Mouse (Mus musculus): Measurements from ENCODE around the gene Arhgap10.

Gene Arhgap10

GRCm38 (mm10) chr8:77517301-77518200, at the start of gene Arhgap10:
TSS of gene Arhgap10 (minus strand) at chr8:77517953.
- DNase-seq = peak; percentile 89

GRCm38 (mm10) chr8:77561441-77561840, 43.7 kb upstream of the Arhgap10 start:
- DNase-seq = no peak

- no peak for DNase-seq
Measured at GRCm38 (mm10) chr8:77552491-77552890, 34.7 kb upstream of the Arhgap10 start.

GRCm38 (mm10) chr8:77549881-77550580, 32.3 kb upstream of the Arhgap10 start:
- DNase-seq = peak; percentile 75

- peak; percentile 95 for DNase-seq
Measured at GRCm38 (mm10) chr8:77549121-77549706, 31.5 kb upstream of the Arhgap10 start, which contains the start of gene Prmt9. TSS of gene Prmt9 (plus strand) at chr8:77549397.

GRCm38 (mm10) chr8:77545616-77546015, 27.9 kb upstream of the Arhgap10 start:
- no peak for DNase-seq

GRCm38 (mm10) chr8:77544428-77544827, 26.7 kb upstream of the Arhgap10 start:
- DNase-seq = no peak

- no peak for DNase-seq
Measured at GRCm38 (mm10) chr8:77543152-77543777, 25.5 kb upstream of the Arhgap10 start.

GRCm38 (mm10) chr8:77538256-77538655, 20.5 kb upstream of the Arhgap10 start:
- no peak for DNase-seq

- no peak for DNase-seq
Measured at GRCm38 (mm10) chr8:77536821-77537220, 19.1 kb upstream of the Arhgap10 start.

GRCm38 (mm10) chr8:77535026-77535595, 17.4 kb upstream of the Arhgap10 start:
- peak; percentile 71 for DNase-seq

GRCm38 (mm10) chr8:77534358-77534992, 16.7 kb upstream of the Arhgap10 start:
- DNase-seq = no peak

- no peak for DNase-seq
Measured at GRCm38 (mm10) chr8:77526130-77526529, 8.4 kb upstream of the Arhgap10 start.

GRCm38 (mm10) chr8:77524906-77525305, 7.2 kb upstream of the Arhgap10 start:
- no peak for DNase-seq

- DNase-seq = no peak
Measured at GRCm38 (mm10) chr8:77524018-77524615, 6.4 kb upstream of the Arhgap10 start.

- DNase-seq = no peak
Measured at GRCm38 (mm10) chr8:77522984-77523383, 5.2 kb upstream of the Arhgap10 start.

GRCm38 (mm10) chr8:77521028-77521785, 3.5 kb upstream of the Arhgap10 start:
- DNase-seq = no peak

- no peak for DNase-seq
Measured at GRCm38 (mm10) chr8:77520601-77521000, 2.8 kb upstream of the Arhgap10 start.

GRCm38 (mm10) chr8:77518201-77519115, 705 bp upstream of the Arhgap10 start:
- DNase-seq = no peak

- DNase-seq = no peak
Measured at GRCm38 (mm10) chr8:77516845-77517244, 908 bp downstream of the Arhgap10 start.

Data from lung, postnatal 36 days (tissue).